Mouse (Mus musculus): ENCODE data around the gene Inava.

GRCm38 (mm10) chr1:136241801-136242200, 7.7 kb upstream of the Inava start:
- TF ChIP-seq POLR2A (IDR thresholded peaks at IDR 0.05; ENCODE audit: borderline replicate concordance, extremely low read depth, insufficient read depth, insufficient read length, poor library complexity, severe bottlenecking), result no peak
- TF ChIP-seq CTCF (IDR thresholded peaks at IDR 0.05; ENCODE audit: borderline replicate concordance, extremely low read depth, insufficient read depth, insufficient read length), result no peak
